Mouse (Mus musculus) embryonic facial prominence, embryonic 12.5 days (tissue): Measurements from ENCODE around the gene Gm42674. TPM values are rescaled to one million over a fixed set of nuclear protein-coding genes. Genes with fewer than 3 reads are reported as not detected.

Experiments used
- ATAC-seq: fragments of 200-750 bp; cut with Nextera tagmentation; 2 replicates; pipeline ENCODE4 v1.8.0; 2017; ENCODE audit not compliant: insufficient number of reproducible peaks, insufficient read depth, low FRiP score, low TSS enrichment
- H3K27ac ChIP-seq: fragments of 300-500 bp; sonication (generic); 2 replicates; pipeline ENCODE4 v1.5.1; 2016; ENCODE audit warnings: mild to moderate bottlenecking
- H3K27me3 ChIP-seq: fragments of 300-500 bp; sonication (generic); 2 replicates; pipeline ENCODE4 v1.6.1; 2016; ENCODE audit warnings: mild to moderate bottlenecking, moderate library complexity
- H3K36me3 ChIP-seq: fragments of 300-500 bp; sonication (generic); 2 replicates; pipeline ENCODE4 v1.6.1; 2016; ENCODE audit warnings: mild to moderate bottlenecking
- H3K4me1 ChIP-seq: fragments of 300-500 bp; sonication (generic); 2 replicates; pipeline ENCODE4 v1.6.1; 2016
- H3K4me2 ChIP-seq: fragments of 300-500 bp; sonication (generic); replicated peaks from 2 replicates; pipeline ENCODE4 v1.6.1; 2016; ENCODE audit warnings: mild to moderate bottlenecking, moderate library complexity
- H3K4me3 ChIP-seq: fragments of 300-500 bp; sonication (generic); 2 replicates; pipeline ENCODE4 v1.5.1; 2016; ENCODE audit warnings: mild to moderate bottlenecking
- H3K9ac ChIP-seq: fragments of 300-500 bp; sonication (generic); 2 replicates; pipeline ENCODE4 v1.6.1; 2016; ENCODE audit warnings: mild to moderate bottlenecking, moderate library complexity
- H3K9me3 ChIP-seq: fragments of 300-500 bp; sonication (generic); 2 replicates; pipeline ENCODE4 v1.6.1; 2016; ENCODE audit warnings: mild to moderate bottlenecking, moderate library complexity
- WGBS: fragments of 180-500 bp; shearing (Covaris S2); methylation state at CpG from one replicate; pipeline ENCODE4 v1.1.7; 2016; 5-methylcytosine and 5-hydroxymethylcytosine counted together
- polyA plus RNA-seq: library from polyadenylated mRNA; unstranded; fragments of >200 nt; fragmentation: Nextera tagmentation; extraction: Ambion mirVana; gene quantifications from 2 replicates; pipeline ENCODE4 v1.2.1, GENCODE M21; 2016

The Gm42674 gene
- polyA plus RNA-seq, result not detected in 2 replicates

- H3K4me3 ChIP-seq, result no peak within 1 kb of the TSS
- no peak within 1 kb of the TSS for H3K27ac ChIP-seq
- H3K27me3 ChIP-seq, result no peaks in the 10 kb centered on the region
- 86% methylated on average over 11 of the region's 11 CpGs for WGBS
- no peak within 1 kb of the TSS for H3K4me2 ChIP-seq
- H3K36me3 ChIP-seq, result no peaks in the 10 kb centered on the region
- peaks cover 36% of the 10 kb centered on the region for H3K4me1 ChIP-seq
- no peak within 1 kb of the TSS for H3K9ac ChIP-seq
- no peaks in the 10 kb centered on the region for H3K9me3 ChIP-seq
- ATAC-seq, result no peak
Observed at GRCm38 (mm10) chr3:90601486-90602110, at the start of gene Gm42674. TSS of gene Gm42674 (plus strand) at chr3:90601904.

DNA sequence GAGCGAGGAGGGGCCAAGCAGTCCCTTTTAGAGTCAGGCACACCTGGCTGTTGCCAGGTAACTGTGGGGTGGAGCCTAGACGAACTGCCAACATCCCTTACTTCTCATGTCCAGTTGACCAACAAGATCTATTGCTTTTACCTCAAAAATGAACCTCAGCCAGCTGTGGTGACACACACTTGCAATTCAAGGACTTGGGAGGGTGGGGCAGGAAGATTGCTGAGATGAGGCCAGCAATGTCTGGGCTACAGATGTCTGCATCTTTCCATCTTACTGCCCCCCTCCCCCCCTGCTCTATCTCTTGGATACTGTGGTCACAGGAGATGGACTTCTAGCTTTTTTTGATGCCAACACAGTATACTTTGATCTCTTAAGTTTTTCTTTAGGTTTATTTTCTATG is 49.5 kb upstream of the Gm42674 start:
- H3K27me3 ChIP-seq, result no peaks in the 10 kb centered on the region
- H3K9me3 ChIP-seq, result no peaks in the 10 kb centered on the region
- 58% methylated on average over 2 of the region's 2 CpGs for WGBS
- no peaks in the 10 kb centered on the region for H3K4me1 ChIP-seq
- H3K36me3 ChIP-seq, result no peaks in the 10 kb centered on the region
- H3K4me2 ChIP-seq, result no peak overlapping the region
- H3K4me3 ChIP-seq, result no peak overlapping the region
- H3K27ac ChIP-seq, result no peak overlapping the region
- no peak overlapping the region for H3K9ac ChIP-seq
- no peak for ATAC-seq

- H3K4me3 ChIP-seq, result no peak overlapping the region
- no peaks in the 10 kb centered on the region for H3K9me3 ChIP-seq
- ATAC-seq, result no peak
- WGBS, result 65% methylated on average over 5 of the region's 5 CpGs
- H3K4me2 ChIP-seq, result no peak overlapping the region
- no peaks in the 10 kb centered on the region for H3K36me3 ChIP-seq
- no peaks in the 10 kb centered on the region for H3K27me3 ChIP-seq
- no peak overlapping the region for H3K27ac ChIP-seq
- H3K9ac ChIP-seq, result no peak overlapping the region
- no peaks in the 10 kb centered on the region for H3K4me1 ChIP-seq
Observed at GRCm38 (mm10) chr3:90555954-90556353, 45.8 kb upstream of the Gm42674 start.

DNA sequence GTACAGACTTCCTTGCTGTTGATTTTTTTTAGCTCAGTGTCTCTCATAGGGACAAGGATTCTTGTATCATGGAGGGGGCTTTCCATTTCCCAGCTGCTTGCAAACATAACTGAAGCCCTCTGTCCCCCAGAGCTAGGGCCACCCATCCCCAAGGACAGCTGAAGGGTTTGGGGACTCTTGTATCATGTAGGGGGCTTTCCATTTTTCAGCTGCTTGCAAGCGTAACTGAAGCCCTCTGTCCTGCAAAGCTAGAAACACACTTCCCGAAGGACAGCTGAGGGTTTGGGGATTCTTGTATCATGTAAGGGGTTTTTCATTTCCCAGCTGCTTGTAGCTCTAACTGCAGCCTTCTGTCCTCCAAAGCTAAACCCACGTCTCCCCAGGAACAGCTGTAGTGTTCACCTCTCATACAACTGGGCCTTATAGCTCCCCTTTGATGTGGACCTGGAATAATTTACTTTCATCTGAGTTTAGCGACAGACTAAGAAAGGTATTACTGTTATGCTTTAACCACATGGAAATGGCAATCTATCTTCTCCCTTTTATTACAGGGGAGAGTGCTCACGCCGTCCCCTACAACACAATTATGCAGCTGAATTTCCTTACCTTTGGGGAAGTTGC is 41.6 kb upstream of the Gm42674 start, which contains the start of gene S100a3:
Gene S100a3 (plus strand): TSS at position 571 of the 621 bp plus-strand sequence.
- no peaks in the 10 kb centered on the region for H3K27me3 ChIP-seq
- WGBS, result 69% methylated on average over 6 of the region's 6 CpGs
- no peak within 1 kb of the TSS for H3K27ac ChIP-seq
- no peaks in the 10 kb centered on the region for H3K4me1 ChIP-seq
- H3K9me3 ChIP-seq, result no peaks in the 10 kb centered on the region
- H3K9ac ChIP-seq, result no peak within 1 kb of the TSS
- no peak within 1 kb of the TSS for H3K4me2 ChIP-seq
- no peak for ATAC-seq
- no peak within 1 kb of the TSS for H3K4me3 ChIP-seq
- no peaks in the 10 kb centered on the region for H3K36me3 ChIP-seq

DNA sequence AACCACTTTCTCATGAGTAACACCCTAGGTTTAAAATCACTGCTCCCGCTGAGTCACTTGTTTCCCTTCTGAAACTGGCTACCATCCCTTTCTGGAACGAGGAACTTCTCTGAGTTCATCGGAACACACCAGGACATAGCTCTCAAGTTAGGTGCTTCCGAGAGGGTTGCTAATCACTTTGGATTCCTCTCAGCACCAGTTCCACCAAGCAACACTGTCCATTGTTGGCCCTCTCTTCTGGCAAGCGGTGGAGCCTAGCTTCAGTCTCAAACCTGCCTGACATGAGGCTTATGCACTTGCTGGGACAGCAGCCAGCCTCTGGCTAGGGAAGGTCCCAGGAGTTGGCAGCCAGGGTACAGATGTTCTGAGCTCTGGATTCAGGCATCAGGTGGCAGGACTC is 27.0 kb upstream of the Gm42674 start:
- WGBS, result 84% methylated on average over 5 of the region's 5 CpGs
- Histone ChIP-seq H3K27ac (no peak overlapping the region), H3K4me3 (no peak overlapping the region), H3K9ac (no peak overlapping the region), H3K4me1 (no peaks in the 10 kb centered on the region), H3K27me3 (no peaks in the 10 kb centered on the region), H3K4me2 (no peak overlapping the region), H3K36me3 (no peaks in the 10 kb centered on the region), H3K9me3 (no peaks in the 10 kb centered on the region)
- ATAC-seq, result no peak

- Histone ChIP-seq H3K27me3 (no peaks in the 10 kb centered on the region), H3K9ac (no peak overlapping the region), H3K4me3 (no peak overlapping the region), H3K4me2 (no peak overlapping the region), H3K9me3 (no peaks in the 10 kb centered on the region), H3K36me3 (no peaks in the 10 kb centered on the region), H3K4me1 (no peaks in the 10 kb centered on the region), H3K27ac (no peak overlapping the region)
- WGBS, result 85% methylated on average over 3 of the region's 3 CpGs
- ATAC-seq, result no peak
Observed at GRCm38 (mm10) chr3:90575320-90575719, 26.4 kb upstream of the Gm42674 start.

GRCm38 (mm10) chr3:90576351-90577001 is 25.2 kb upstream of the Gm42674 start:
- H3K4me2 ChIP-seq, result no peak overlapping the region
- no peaks in the 10 kb centered on the region for H3K9me3 ChIP-seq
- H3K27ac ChIP-seq, result no peak overlapping the region
- no peaks in the 10 kb centered on the region for H3K36me3 ChIP-seq
- ATAC-seq, result no peak
- H3K9ac ChIP-seq, result no peak overlapping the region
- H3K4me1 ChIP-seq, result no peaks in the 10 kb centered on the region
- no peak overlapping the region for H3K4me3 ChIP-seq
- 73% methylated on average over 10 of the region's 10 CpGs for WGBS
- H3K27me3 ChIP-seq, result no peaks in the 10 kb centered on the region

DNA sequence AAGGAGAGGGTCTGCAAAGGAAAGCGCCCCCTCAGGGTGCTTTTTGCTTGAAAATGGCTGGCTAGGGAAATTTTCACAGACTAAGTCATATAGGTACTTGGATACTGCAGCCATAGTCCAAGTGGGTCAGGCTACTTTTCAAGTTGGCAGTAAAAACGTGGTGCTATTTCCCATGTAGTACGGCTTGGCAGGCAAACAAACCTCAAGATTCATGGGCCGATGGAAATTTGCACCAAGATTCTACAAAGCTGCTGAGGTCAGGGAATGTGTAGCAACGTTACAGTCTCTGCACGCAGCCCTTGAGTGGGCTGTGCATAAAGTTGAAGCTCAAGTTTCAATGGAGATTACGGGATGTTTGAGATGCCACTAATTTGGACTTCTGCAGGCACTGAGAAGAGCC is 22.3 kb upstream of the Gm42674 start:
- 55% methylated on average over 7 of the region's 7 CpGs for WGBS
- no peak overlapping the region for H3K9ac ChIP-seq
- H3K27ac ChIP-seq, result no peak overlapping the region
- ATAC-seq, result no peak
- no peaks in the 10 kb centered on the region for H3K4me1 ChIP-seq
- no peaks in the 10 kb centered on the region for H3K27me3 ChIP-seq
- no peaks in the 10 kb centered on the region for H3K36me3 ChIP-seq
- H3K9me3 ChIP-seq, result no peaks in the 10 kb centered on the region
- H3K4me3 ChIP-seq, result no peak overlapping the region
- no peak overlapping the region for H3K4me2 ChIP-seq

DNA sequence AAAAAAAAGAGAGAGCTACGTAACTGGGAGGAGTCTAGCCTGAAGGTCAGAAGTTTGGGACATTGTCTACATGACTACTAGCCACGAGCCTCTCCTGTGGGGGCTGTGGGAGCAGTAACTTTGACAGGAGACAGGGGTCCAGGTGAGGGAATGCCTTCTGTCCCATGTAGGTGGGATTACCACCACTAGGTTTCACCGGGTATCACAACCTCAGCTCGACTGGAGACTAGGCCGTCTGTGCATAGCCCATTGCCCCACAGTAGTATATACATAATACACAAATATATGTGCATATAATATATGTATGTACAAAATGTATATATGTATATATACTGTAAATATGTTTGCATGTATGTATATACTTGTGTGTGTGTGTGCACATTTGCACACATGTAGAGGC is 20.6 kb upstream of the Gm42674 start:
- no peaks in the 10 kb centered on the region for H3K9me3 ChIP-seq
- H3K9ac ChIP-seq, result no peak overlapping the region
- no peak for ATAC-seq
- H3K4me1 ChIP-seq, result no peaks in the 10 kb centered on the region
- H3K4me3 ChIP-seq, result no peak overlapping the region
- WGBS, result 91% methylated on average over 5 of the region's 5 CpGs
- no peak overlapping the region for H3K4me2 ChIP-seq
- no peaks in the 10 kb centered on the region for H3K27me3 ChIP-seq
- H3K36me3 ChIP-seq, result no peaks in the 10 kb centered on the region
- no peak overlapping the region for H3K27ac ChIP-seq

DNA sequence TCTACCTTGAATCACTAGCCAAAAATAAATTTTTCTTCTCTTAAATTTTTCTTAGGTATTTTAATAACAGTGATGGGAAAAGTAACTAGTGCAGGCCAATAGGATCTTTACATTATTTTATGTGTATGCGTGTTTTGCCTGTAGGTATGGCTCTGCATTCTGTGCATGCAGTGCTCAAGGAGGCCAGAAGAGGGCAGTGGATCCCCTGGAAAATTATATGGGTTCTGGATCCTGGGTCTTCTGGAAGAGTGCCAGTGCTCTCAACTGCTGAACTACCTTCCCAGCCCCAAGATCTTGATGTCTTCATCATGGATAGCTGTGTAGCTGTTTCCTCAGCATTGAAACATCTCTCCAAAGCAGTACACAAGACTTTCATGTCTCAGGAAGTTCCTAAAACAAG is 19.5 kb upstream of the Gm42674 start:
- Histone ChIP-seq H3K9ac (no peak overlapping the region), H3K27me3 (no peaks in the 10 kb centered on the region), H3K36me3 (no peaks in the 10 kb centered on the region), H3K4me1 (no peaks in the 10 kb centered on the region), H3K4me3 (no peak overlapping the region), H3K4me2 (no peak overlapping the region), H3K27ac (no peak overlapping the region), H3K9me3 (no peaks in the 10 kb centered on the region)
- 92% methylated on average over 1 of the region's 1 CpGs for WGBS
- ATAC-seq, result no peak

GRCm38 (mm10) chr3:90582556-90582955 is 19.1 kb upstream of the Gm42674 start:
- H3K27ac ChIP-seq, result no peak overlapping the region
- no peaks in the 10 kb centered on the region for H3K27me3 ChIP-seq
- 92% methylated on average over 4 of the region's 4 CpGs for WGBS
- H3K4me1 ChIP-seq, result no peaks in the 10 kb centered on the region
- H3K4me3 ChIP-seq, result no peak overlapping the region
- H3K4me2 ChIP-seq, result no peak overlapping the region
- no peak for ATAC-seq
- H3K9me3 ChIP-seq, result no peaks in the 10 kb centered on the region
- no peaks in the 10 kb centered on the region for H3K36me3 ChIP-seq
- H3K9ac ChIP-seq, result no peak overlapping the region

DNA sequence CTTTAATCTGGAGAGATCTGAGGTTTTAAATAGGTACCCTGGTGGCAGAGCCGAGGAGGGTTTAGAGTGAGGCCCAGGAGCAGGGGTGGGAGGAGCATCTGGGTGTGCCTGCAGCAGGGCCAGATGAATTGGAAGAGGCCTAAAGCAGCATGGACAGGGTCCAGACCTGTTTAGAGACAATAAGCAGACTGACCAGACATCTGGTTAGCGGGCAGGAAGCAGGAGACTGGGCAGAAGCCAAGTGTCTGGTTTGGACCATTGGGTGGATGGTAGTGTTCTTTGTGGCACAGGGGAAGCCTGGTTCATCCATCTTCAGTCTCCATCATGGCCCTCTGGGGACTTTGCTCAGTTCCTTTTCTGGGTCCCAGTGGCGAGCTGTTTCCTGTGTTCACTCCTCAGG is 17.8 kb upstream of the Gm42674 start:
- no peak overlapping the region for H3K27ac ChIP-seq
- H3K9me3 ChIP-seq, result no peaks in the 10 kb centered on the region
- H3K36me3 ChIP-seq, result no peaks in the 10 kb centered on the region
- no peaks in the 10 kb centered on the region for H3K4me1 ChIP-seq
- no peak overlapping the region for H3K4me3 ChIP-seq
- H3K4me2 ChIP-seq, result no peak overlapping the region
- WGBS, result 48% methylated on average over 3 of the region's 3 CpGs
- no peak for ATAC-seq
- no peaks in the 10 kb centered on the region for H3K27me3 ChIP-seq
- no peak overlapping the region for H3K9ac ChIP-seq
